Mouse (Mus musculus): ENCODE measurements around the gene Igsf9. TPM values are rescaled to one million over a fixed set of nuclear protein-coding genes. Genes with fewer than 3 reads are reported as not detected.
A peak's percentile ranks its signal among the peaks of the same experiment; 100 is the strongest.

Gene Igsf9
- polyA plus RNA-seq (2015; fragmentation: Nextera tagmentation; extraction: Ambion mirVana) = 16.7 and 19.9 TPM in 2 replicates

GRCm38 (mm10) chr1:172481540-172482280 is at the start of gene Igsf9:
Gene Igsf9 (plus strand): TSS chr1:172481788.
- peak within 1 kb of the TSS; percentile 85 for H3K4me2 ChIP-seq (replicated peaks; ENCODE audit: low read depth)
- peak within 1 kb of the TSS; percentile 88 for H3K27ac ChIP-seq (replicated peaks)
- H3K9ac ChIP-seq (ENCODE audit: low read length) = peak within 1 kb of the TSS; percentile 51
- peak within 1 kb of the TSS; percentile 58 for H3K4me3 ChIP-seq (ENCODE audit: low read depth, low read length)
- H3K27me3 ChIP-seq (ENCODE audit: control insufficient read depth, insufficient read depth, low read length) = no peaks in the 10 kb centered on the region
- WGBS = under 1% methylated on average over 38 of the region's 38 CpGs
- no peaks in the 10 kb centered on the region for H3K9me3 ChIP-seq (ENCODE audit: control insufficient read depth, low read length)
- DNase-seq (ENCODE audit: low spot score) (peak; percentile 93), ATAC-seq (ENCODE audit: low FRiP score, low TSS enrichment) (peak; percentile 90)
- TF ChIP-seq CTCF (IDR thresholded peaks at IDR 0.05; ENCODE audit: low read depth) = peak; percentile 80
- no peak for TF ChIP-seq EP300 (optimal IDR thresholded peaks at IDR 0.05)
- H3K36me3 ChIP-seq (ENCODE audit: control insufficient read depth, insufficient read depth, low read length) = no peaks in the 10 kb centered on the region
- H3K4me1 ChIP-seq (replicated peaks; ENCODE audit: control insufficient read depth, insufficient read depth) = peaks cover 7% of the 10 kb centered on the region; the same call in 1 of the 2 replicates

DNA sequence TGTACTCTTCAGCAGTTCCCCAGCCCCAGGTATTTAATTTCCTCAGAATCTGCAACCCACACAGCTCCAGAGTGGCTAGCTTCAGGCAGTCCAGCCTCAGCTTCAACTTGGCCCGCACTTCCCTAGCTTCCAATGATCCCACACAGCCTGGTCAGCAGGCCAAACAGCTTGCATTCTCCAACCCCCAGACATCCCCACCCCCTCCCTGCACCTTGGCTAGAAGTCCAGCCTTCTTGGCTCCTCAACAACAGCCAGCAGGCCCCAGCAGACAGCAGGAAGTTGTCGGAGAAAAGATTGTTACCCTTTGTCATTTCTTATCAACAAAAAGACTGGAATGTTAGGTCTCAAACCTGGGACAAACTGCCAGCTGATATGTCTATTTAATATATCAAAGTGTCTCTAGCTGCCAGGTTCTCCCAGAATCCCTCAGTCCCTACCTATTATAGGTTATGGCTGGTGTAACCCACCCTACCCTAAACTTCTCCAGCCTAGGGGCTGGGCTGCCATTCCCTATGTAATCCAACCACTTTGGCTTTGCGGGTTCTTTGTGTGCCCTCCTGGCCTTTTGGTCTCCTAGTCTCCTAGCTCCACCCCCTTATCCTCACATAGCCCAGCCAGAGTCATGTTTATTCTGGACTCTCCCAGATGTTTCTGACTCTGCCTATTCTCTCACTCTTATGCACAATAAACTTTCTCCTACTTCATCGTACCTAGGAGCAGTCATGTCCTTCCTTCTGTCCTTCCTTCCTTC is 49.6 kb upstream of the Igsf9 start:
- Histone ChIP-seq H3K4me2 (replicated peaks; ENCODE audit: low read depth) (no peak overlapping the region), H3K36me3 (ENCODE audit: control insufficient read depth, insufficient read depth, low read length) (no peaks in the 10 kb centered on the region), H3K27ac (replicated peaks) (peak overlapping the region; percentile 73), H3K4me1 (replicated peaks; ENCODE audit: control insufficient read depth, insufficient read depth) (0 out of 2 replicates have a peak, but pooled peaks cover 6% of the 10 kb centered on the region), H3K9ac (ENCODE audit: low read length) (no peak overlapping the region), H3K9me3 (ENCODE audit: control insufficient read depth, low read length) (no peaks in the 10 kb centered on the region), H3K4me3 (ENCODE audit: low read depth, low read length) (no peak overlapping the region), H3K27me3 (ENCODE audit: control insufficient read depth, insufficient read depth, low read length) (no peaks in the 10 kb centered on the region)
- DNase-seq (ENCODE audit: low spot score) = peak; percentile 61
- ATAC-seq (ENCODE audit: low FRiP score, low TSS enrichment) = peak; percentile 81
- 8% methylated on average over 4 of the region's 4 CpGs for WGBS
- TF ChIP-seq EP300 (optimal IDR thresholded peaks at IDR 0.05) (no peak), CTCF (IDR thresholded peaks at IDR 0.05; ENCODE audit: low read depth) (no peak)

DNA sequence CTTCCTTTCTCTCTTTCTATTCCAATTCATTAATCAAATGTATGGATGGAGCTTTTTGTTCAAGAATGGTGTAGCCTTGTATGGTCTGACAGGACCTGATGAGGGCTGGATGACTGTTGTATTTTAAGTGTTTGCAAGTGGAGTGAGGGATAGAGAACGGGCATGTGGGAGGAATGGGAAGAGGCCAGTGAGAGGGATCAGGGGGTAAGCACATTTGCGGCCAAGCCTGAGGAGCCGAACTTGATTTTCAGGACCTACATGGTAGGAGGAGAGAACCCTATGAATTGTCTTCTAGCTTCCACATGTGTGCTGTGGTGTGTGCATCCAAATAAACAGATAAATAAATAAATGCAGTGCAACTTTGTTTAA is 49.0 kb upstream of the Igsf9 start:
- no peak overlapping the region for H3K9ac ChIP-seq (ENCODE audit: low read length)
- H3K9me3 ChIP-seq (ENCODE audit: control insufficient read depth, low read length) = no peaks in the 10 kb centered on the region
- 0 out of 2 replicates have a peak, but pooled peaks cover 6% of the 10 kb centered on the region for H3K4me1 ChIP-seq (replicated peaks; ENCODE audit: control insufficient read depth, insufficient read depth)
- WGBS = 54% methylated on average over 3 of the region's 3 CpGs
- no peak overlapping the region for H3K27ac ChIP-seq (replicated peaks)
- no peak overlapping the region for H3K4me3 ChIP-seq (ENCODE audit: low read depth, low read length)
- no peak overlapping the region for H3K4me2 ChIP-seq (replicated peaks; ENCODE audit: low read depth)
- no peak for TF ChIP-seq EP300 (optimal IDR thresholded peaks at IDR 0.05)
- no peak for TF ChIP-seq CTCF (IDR thresholded peaks at IDR 0.05; ENCODE audit: low read depth)
- no peak for ATAC-seq (ENCODE audit: low FRiP score, low TSS enrichment)
- no peaks in the 10 kb centered on the region for H3K36me3 ChIP-seq (ENCODE audit: control insufficient read depth, insufficient read depth, low read length)
- no peak for DNase-seq (ENCODE audit: low spot score)
- H3K27me3 ChIP-seq (ENCODE audit: control insufficient read depth, insufficient read depth, low read length) = no peaks in the 10 kb centered on the region

GRCm38 (mm10) chr1:172433012-172433850 is 48.4 kb upstream of the Igsf9 start:
- Histone ChIP-seq H3K9ac (ENCODE audit: low read length) (no peak overlapping the region), H3K27me3 (ENCODE audit: control insufficient read depth, insufficient read depth, low read length) (no peaks in the 10 kb centered on the region), H3K4me2 (replicated peaks; ENCODE audit: low read depth) (no peak overlapping the region), H3K36me3 (ENCODE audit: control insufficient read depth, insufficient read depth, low read length) (no peaks in the 10 kb centered on the region), H3K27ac (replicated peaks) (peak overlapping the region; percentile 35; the same call in 1 of the 2 replicates), H3K9me3 (ENCODE audit: control insufficient read depth, low read length) (no peaks in the 10 kb centered on the region), H3K4me3 (ENCODE audit: low read depth, low read length) (no peak overlapping the region), H3K4me1 (replicated peaks; ENCODE audit: control insufficient read depth, insufficient read depth) (0 out of 2 replicates have a peak, but pooled peaks cover 6% of the 10 kb centered on the region)
- 60% methylated on average over 20 of the region's 20 CpGs for WGBS
- DNase-seq (ENCODE audit: low spot score) = no peak
- TF ChIP-seq EP300 (optimal IDR thresholded peaks at IDR 0.05) = no peak
- TF ChIP-seq CTCF (IDR thresholded peaks at IDR 0.05; ENCODE audit: low read depth) = no peak
- no peak for ATAC-seq (ENCODE audit: low FRiP score, low TSS enrichment)

DNA sequence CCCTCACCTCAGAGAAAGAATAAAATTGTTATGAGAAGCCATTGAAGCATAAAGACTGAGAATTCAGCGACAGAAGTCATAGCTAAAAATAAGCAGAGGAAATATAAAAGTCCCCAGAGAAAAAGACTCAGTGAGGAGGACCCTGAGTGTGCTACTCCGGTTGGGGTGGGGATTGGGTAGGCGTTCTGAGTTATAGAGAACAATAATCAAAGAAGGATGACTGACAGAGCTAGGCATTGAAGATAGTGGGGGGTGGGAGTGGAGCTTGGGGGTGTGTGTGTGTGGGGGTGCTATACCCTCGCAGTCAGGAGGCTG is 47.8 kb upstream of the Igsf9 start:
- H3K9ac ChIP-seq (ENCODE audit: low read length) = no peak overlapping the region
- no peak for DNase-seq (ENCODE audit: low spot score)
- H3K4me1 ChIP-seq (replicated peaks; ENCODE audit: control insufficient read depth, insufficient read depth) = 0 out of 2 replicates have a peak, but pooled peaks cover 6% of the 10 kb centered on the region
- ATAC-seq (ENCODE audit: low FRiP score, low TSS enrichment) = no peak
- H3K36me3 ChIP-seq (ENCODE audit: control insufficient read depth, insufficient read depth, low read length) = no peaks in the 10 kb centered on the region
- H3K27ac ChIP-seq (replicated peaks) = no peak overlapping the region
- H3K9me3 ChIP-seq (ENCODE audit: control insufficient read depth, low read length) = no peaks in the 10 kb centered on the region
- H3K27me3 ChIP-seq (ENCODE audit: control insufficient read depth, insufficient read depth, low read length) = no peaks in the 10 kb centered on the region
- TF ChIP-seq CTCF (IDR thresholded peaks at IDR 0.05; ENCODE audit: low read depth) (no peak), EP300 (optimal IDR thresholded peaks at IDR 0.05) (no peak)
- H3K4me2 ChIP-seq (replicated peaks; ENCODE audit: low read depth) = no peak overlapping the region
- no peak overlapping the region for H3K4me3 ChIP-seq (ENCODE audit: low read depth, low read length)
- 86% methylated on average over 4 of the region's 4 CpGs for WGBS
